Mouse (Mus musculus) stomach, embryonic 15.5 days (tissue): ENCODE data around the gene Lsm5. TPM values are rescaled to one million over a fixed set of nuclear protein-coding genes. Genes with fewer than 3 reads are reported as not detected.

ENCODE experiments used
- ATAC-seq: fragments of 200-750 bp; cut with Nextera tagmentation; 2 replicates; pipeline ENCODE4 v1.8.0; 2017; ENCODE audit warnings: low read depth, moderate number of reproducible peaks, moderate TSS enrichment; ENCODE audit not compliant: insufficient read depth, low FRiP score
- H3K27ac ChIP-seq: fragments of 300-500 bp; sonication (generic); 2 replicates; pipeline ENCODE4 v1.5.1; 2015; ENCODE audit warnings: mild to moderate bottlenecking, inconsistent platforms
- H3K27me3 ChIP-seq: fragments of 300-500 bp; sonication (generic); replicated peaks from 2 replicates; pipeline ENCODE4 v1.6.1; 2015; ENCODE audit warnings: inconsistent platforms
- H3K36me3 ChIP-seq: fragments of 300-500 bp; sonication (generic); 2 replicates; pipeline ENCODE4 v1.6.1; 2015; ENCODE audit warnings: inconsistent platforms
- H3K4me1 ChIP-seq: fragments of 300-500 bp; sonication (generic); 2 replicates; pipeline ENCODE4 v1.6.1; 2015; ENCODE audit warnings: inconsistent platforms
- H3K4me2 ChIP-seq: fragments of 300-500 bp; sonication (generic); 2 replicates; pipeline ENCODE4 v1.6.1; 2015; ENCODE audit warnings: mild to moderate bottlenecking, inconsistent platforms
- H3K4me3 ChIP-seq: fragments of 300-500 bp; sonication (generic); replicated peaks from 2 replicates; pipeline ENCODE4 v1.5.1; 2015; ENCODE audit warnings: inconsistent platforms
- H3K9ac ChIP-seq: fragments of 300-500 bp; sonication (generic); 2 replicates; pipeline ENCODE4 v1.6.1; 2015; ENCODE audit warnings: inconsistent platforms
- H3K9me3 ChIP-seq: fragments of 300-500 bp; sonication (generic); 2 replicates; pipeline ENCODE4 v1.6.1; 2016; ENCODE audit warnings: inconsistent platforms
- WGBS: fragments of 180-500 bp; shearing (Covaris S2); methylation state at CpG from one replicate; pipeline ENCODE4 v1.1.7; 2015; 5-methylcytosine and 5-hydroxymethylcytosine counted together
- polyA plus RNA-seq: library from polyadenylated mRNA; unstranded; fragments of >200 nt; fragmentation: Nextera tagmentation; extraction: Ambion mirVana; gene quantifications from 2 replicates; pipeline ENCODE4 v1.2.1, GENCODE M21; 2015

The Lsm5 gene
- polyA plus RNA-seq = 112 and 127 TPM in 2 replicates

DNA sequence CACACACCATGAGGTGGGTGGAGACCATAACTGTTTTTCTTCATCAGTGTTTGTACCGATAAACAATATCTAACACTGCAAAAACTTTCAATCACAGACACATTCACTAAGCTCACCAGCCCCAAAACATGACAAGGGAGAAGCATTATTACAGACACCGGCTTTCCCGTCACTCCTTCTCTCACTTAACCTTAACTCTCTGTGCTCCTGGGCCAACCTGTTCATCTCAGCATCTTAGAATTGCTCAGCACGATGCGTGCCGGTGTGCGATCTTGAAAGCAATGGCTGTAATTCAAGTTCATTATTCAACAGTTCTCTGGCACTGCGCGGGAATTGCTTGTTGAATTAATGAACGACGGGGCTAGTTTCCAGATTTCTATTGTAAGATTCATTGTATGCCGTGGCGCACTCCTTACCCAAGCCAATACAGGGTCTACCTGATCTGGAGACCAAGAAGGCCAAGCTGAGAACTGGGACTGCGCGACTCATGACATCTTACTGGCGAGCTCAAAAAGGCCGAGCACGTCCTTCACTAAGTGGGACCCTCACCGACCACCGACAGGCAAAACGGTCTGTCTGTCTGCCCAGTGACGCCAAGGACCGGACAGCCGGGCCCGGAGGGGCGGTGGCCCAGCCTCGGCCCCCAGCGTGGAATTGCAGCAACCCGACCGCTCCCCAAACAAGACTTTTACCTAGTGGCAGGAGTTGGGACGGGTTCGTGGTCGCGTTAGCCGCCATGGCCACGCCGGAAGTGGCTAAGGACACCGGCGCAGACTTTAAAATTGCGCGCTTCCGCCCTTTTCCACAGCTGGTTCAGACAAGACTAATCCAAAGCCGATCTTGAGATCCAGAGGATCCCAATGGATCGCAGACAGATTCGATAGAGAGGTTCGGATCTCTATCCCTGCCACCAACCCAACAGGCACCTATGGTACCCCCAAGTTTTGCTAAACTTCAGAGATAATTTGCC lies at the start of gene Lsm5:
TSS of gene Lsm5 (minus strand) at position 780 of the 970 bp plus-strand sequence.
- peak; percentile 86 for ATAC-seq
- under 1% methylated on average over 46 of the region's 46 CpGs for WGBS
- Histone ChIP-seq H3K4me2 (peak within 1 kb of the TSS; percentile 75), H3K27me3 (no peaks in the 10 kb centered on the region), H3K4me1 (no peaks in the 10 kb centered on the region), H3K9ac (peak within 1 kb of the TSS; percentile 46), H3K36me3 (no peaks in the 10 kb centered on the region), H3K27ac (peak within 1 kb of the TSS; percentile 33; the same call in 1 of the 2 replicates), H3K4me3 (peak within 1 kb of the TSS; percentile 83), H3K9me3 (no peaks in the 10 kb centered on the region)

GRCm38 (mm10) chr6:56753719-56754118 lies 49.2 kb upstream of the Lsm5 start:
- WGBS = 91% methylated on average over 3 of the region's 3 CpGs
- Histone ChIP-seq H3K9ac (no peak overlapping the region), H3K9me3 (no peaks in the 10 kb centered on the region), H3K4me1 (no peaks in the 10 kb centered on the region), H3K4me2 (no peak overlapping the region), H3K27me3 (no peaks in the 10 kb centered on the region), H3K27ac (no peak overlapping the region), H3K36me3 (0 out of 2 replicates have a peak, but pooled peaks cover 10% of the 10 kb centered on the region), H3K4me3 (no peak overlapping the region)
- ATAC-seq = no peak

DNA sequence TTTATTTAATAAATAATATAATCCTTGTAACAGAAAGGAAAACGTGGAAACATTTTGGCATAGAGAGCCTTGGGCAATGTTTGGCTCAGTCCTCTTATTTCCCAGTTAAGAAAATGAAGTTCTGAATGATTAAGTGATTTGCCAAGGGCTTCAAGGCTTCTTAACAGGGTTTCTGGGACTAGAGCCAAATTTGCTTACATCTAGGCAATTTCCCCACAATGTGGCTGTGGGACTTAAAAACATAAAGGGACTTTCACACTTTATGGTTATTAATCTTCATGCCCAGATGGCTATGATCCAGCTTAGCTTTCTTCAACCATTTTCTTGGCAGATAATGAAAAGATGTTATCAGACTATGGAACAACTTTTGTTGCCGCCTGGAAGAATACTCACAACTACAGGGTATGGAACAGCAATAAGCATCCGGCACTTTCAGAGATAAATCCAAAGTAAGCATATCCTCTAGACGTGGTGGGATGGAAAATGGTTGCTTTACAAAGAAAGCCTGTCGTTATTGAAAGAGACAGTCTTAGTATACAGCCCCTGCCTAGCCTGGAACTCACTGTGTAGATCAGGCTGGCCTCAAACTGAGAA lies 41.5 kb upstream of the Lsm5 start:
- WGBS = 59% methylated on average over 5 of the region's 5 CpGs
- Histone ChIP-seq H3K4me3 (no peak overlapping the region), H3K4me1 (no peaks in the 10 kb centered on the region), H3K4me2 (no peak overlapping the region), H3K9me3 (no peaks in the 10 kb centered on the region), H3K36me3 (peaks cover 9% of the 10 kb centered on the region; the same call in 1 of the 2 replicates), H3K27ac (no peak overlapping the region), H3K27me3 (no peaks in the 10 kb centered on the region), H3K9ac (no peak overlapping the region)
- ATAC-seq = no peak

DNA sequence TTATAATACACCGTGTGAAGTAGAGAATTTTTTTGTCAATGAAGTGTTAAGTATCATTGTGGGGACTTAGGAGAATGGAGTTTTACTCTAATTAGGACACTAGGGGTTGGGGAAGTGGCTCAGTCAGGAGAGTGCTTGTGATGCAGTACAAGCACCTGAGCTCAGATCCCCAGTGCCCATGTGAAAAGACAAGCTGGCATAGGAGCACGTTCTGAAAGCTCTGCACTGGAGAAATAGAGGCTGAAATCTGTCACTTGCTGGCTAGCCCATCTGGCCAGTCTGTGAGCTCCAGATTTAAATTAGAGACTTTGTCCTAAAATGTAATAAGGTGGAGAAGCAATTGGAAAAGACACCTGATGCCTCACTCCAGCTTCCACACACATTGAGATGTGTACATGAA lies 28.0 kb upstream of the Lsm5 start:
- Histone ChIP-seq H3K4me2 (no peak overlapping the region), H3K27me3 (no peaks in the 10 kb centered on the region), H3K27ac (no peak overlapping the region), H3K36me3 (peaks cover 22% of the 10 kb centered on the region), H3K9ac (no peak overlapping the region), H3K9me3 (no peaks in the 10 kb centered on the region), H3K4me3 (no peak overlapping the region), H3K4me1 (no peaks in the 10 kb centered on the region)
- no peak for ATAC-seq
- WGBS = 82% methylated on average over 2 of the region's 2 CpGs

- no peak overlapping the region for H3K4me3 ChIP-seq
- no peak for ATAC-seq
- 54% methylated on average over 3 of the region's 3 CpGs for WGBS
- no peaks in the 10 kb centered on the region for H3K27me3 ChIP-seq
- no peaks in the 10 kb centered on the region; the same call in 1 of the 2 replicates for H3K4me1 ChIP-seq
- H3K27ac ChIP-seq = no peak overlapping the region
- H3K9ac ChIP-seq = no peak overlapping the region
- H3K9me3 ChIP-seq = no peaks in the 10 kb centered on the region
- H3K36me3 ChIP-seq = peaks cover 3% of the 10 kb centered on the region; the same call in 1 of the 2 replicates
- H3K4me2 ChIP-seq = no peak overlapping the region
Observed at GRCm38 (mm10) chr6:56720877-56721276, 16.4 kb upstream of the Lsm5 start.

DNA sequence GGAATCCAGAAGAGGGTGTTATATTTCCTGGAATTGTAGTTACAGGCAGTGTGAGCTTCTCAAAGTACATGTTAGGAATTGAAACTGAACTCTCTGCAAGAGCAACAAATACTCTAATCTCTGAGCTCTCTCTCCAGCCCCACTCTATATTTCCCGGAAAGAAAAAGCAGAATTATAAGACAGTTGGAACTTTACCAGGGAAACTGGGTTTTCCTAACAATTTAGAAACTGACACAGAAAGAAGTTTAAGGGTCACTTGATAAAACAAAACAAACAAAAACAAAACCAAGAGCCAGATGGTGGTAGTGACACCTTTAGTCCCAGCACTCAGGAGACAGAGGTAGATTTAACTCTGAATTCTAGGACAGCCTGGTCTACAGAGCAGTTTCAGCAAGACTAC lies 14.6 kb upstream of the Lsm5 start:
- Histone ChIP-seq H3K4me2 (no peak overlapping the region), H3K9me3 (no peaks in the 10 kb centered on the region), H3K4me3 (no peak overlapping the region), H3K27me3 (no peaks in the 10 kb centered on the region), H3K4me1 (no peaks in the 10 kb centered on the region; the same call in 1 of the 2 replicates), H3K27ac (no peak overlapping the region), H3K36me3 (no peaks in the 10 kb centered on the region), H3K9ac (no peak overlapping the region)
- ATAC-seq = no peak
- 65% methylated on average over 1 of the region's 1 CpGs for WGBS

DNA sequence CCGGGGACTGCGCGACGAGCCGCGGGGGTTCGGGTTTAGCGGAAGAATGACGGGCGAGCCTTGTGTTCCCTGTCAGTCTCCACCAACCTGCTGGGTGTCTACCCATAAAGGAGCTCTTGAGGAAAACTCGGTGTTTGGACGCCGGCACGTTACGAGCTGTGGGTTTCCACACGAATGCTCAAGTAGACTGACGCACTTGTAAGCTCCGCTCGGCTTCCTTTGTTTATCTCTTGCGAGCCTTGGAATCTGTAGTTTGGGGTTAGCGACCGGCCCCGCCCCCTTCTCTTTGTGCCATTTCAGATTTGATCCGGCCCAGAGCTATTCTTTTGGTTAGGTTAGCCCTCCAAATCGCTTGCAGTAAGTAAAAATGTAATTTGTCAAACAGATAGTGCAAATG lies 10.8 kb upstream of the Lsm5 start:
- H3K27ac ChIP-seq = peak overlapping the region; percentile 96
- H3K4me2 ChIP-seq = peak overlapping the region; percentile 60
- no peaks in the 10 kb centered on the region for H3K9me3 ChIP-seq
- H3K4me3 ChIP-seq = peak overlapping the region; percentile 78
- H3K4me1 ChIP-seq = no peaks in the 10 kb centered on the region
- 0% methylated on average over 25 of the region's 25 CpGs for WGBS
- H3K36me3 ChIP-seq = no peaks in the 10 kb centered on the region
- no peaks in the 10 kb centered on the region for H3K27me3 ChIP-seq
- peak overlapping the region; percentile 68 for H3K9ac ChIP-seq
- ATAC-seq = peak; percentile 6

- Histone ChIP-seq H3K27me3 (no peaks in the 10 kb centered on the region), H3K9ac (peak within 1 kb of the TSS; percentile 68), H3K36me3 (no peaks in the 10 kb centered on the region), H3K4me3 (peak within 1 kb of the TSS; percentile 78), H3K9me3 (no peaks in the 10 kb centered on the region), H3K4me1 (no peaks in the 10 kb centered on the region), H3K27ac (peak within 1 kb of the TSS; percentile 96), H3K4me2 (peak within 1 kb of the TSS; percentile 60)
- ATAC-seq = peak; percentile 98
- under 1% methylated on average over 64 of the region's 64 CpGs for WGBS
Observed at GRCm38 (mm10) chr6:56714574-56715269, 10.2 kb upstream of the Lsm5 start, which contains the start of gene Avl9. Avl9 (plus strand) TSS chr6:56714899.

GRCm38 (mm10) chr6:56714186-56714573 lies 9.7 kb upstream of the Lsm5 start:
- no peaks in the 10 kb centered on the region for H3K36me3 ChIP-seq
- no peaks in the 10 kb centered on the region for H3K27me3 ChIP-seq
- 42% methylated on average over 7 of the region's 7 CpGs for WGBS
- H3K9ac ChIP-seq = no peak overlapping the region
- H3K9me3 ChIP-seq = no peaks in the 10 kb centered on the region
- H3K4me3 ChIP-seq = peak overlapping the region; percentile 78
- H3K4me1 ChIP-seq = no peaks in the 10 kb centered on the region
- no peak for ATAC-seq
- peak overlapping the region; percentile 96; the same call in 1 of the 2 replicates for H3K27ac ChIP-seq
- peak overlapping the region; percentile 60 for H3K4me2 ChIP-seq

- Histone ChIP-seq H3K27ac (peak overlapping the region; percentile 40; the same call in 1 of the 2 replicates), H3K4me3 (no peak overlapping the region), H3K9ac (no peak overlapping the region), H3K9me3 (no peaks in the 10 kb centered on the region), H3K27me3 (no peaks in the 10 kb centered on the region), H3K4me1 (no peaks in the 10 kb centered on the region), H3K4me2 (no peak overlapping the region), H3K36me3 (no peaks in the 10 kb centered on the region)
- 54% methylated on average over 4 of the region's 4 CpGs for WGBS
- ATAC-seq = no peak
Observed at GRCm38 (mm10) chr6:56692445-56692844, 12.1 kb downstream of the Lsm5 start.

DNA sequence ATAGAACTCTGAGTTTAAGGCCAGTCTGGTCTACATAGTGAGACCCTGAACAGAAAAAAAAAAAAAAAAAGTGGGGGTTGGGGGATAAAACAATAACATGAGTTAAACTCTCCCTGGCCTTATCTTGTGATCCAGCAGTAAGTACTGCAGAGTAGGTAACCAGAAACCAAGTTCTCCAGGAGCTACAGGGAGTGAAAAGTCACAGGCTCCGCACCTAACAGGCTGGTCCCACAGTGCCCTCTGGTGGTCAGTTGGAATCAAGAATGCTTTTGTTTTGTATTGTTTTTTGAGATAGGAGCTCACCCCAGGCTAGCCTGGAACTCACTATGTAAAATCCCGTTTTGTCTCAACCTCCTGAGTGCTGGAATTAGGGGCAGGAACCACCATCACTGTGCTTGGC lies 13.3 kb downstream of the Lsm5 start:
- no peak overlapping the region for H3K4me2 ChIP-seq
- no peaks in the 10 kb centered on the region for H3K36me3 ChIP-seq
- no peaks in the 10 kb centered on the region for H3K27me3 ChIP-seq
- WGBS = 6% methylated on average over 2 of the region's 2 CpGs
- no peaks in the 10 kb centered on the region for H3K9me3 ChIP-seq
- no peak overlapping the region for H3K9ac ChIP-seq
- no peaks in the 10 kb centered on the region for H3K4me1 ChIP-seq
- H3K4me3 ChIP-seq = no peak overlapping the region
- peak; percentile 47; the same call in 1 of the 2 replicates for ATAC-seq
- H3K27ac ChIP-seq = no peak overlapping the region
